Mouse (Mus musculus): ENCODE results near the gene Exoc4. TPM values are rescaled to one million over a fixed set of nuclear protein-coding genes. Genes with fewer than 3 reads are reported as not detected.

Gene Exoc4
- total and polyA plus RNA-seq, 2 experiments: 3.7 to 28.0 TPM

- Histone ChIP-seq H3K4me3 (ENCODE audit: insufficient read depth, low read depth, low read length) (no peak overlapping the region), H3K27me3 (ENCODE audit: control insufficient read depth, insufficient read depth, low read length) (no peaks in the 10 kb centered on the region), H3K36me3 (ENCODE audit: control insufficient read depth, insufficient read depth, low read length) (no peaks in the 10 kb centered on the region), H3K27ac (replicated peaks; ENCODE audit: insufficient read depth, low read depth, low read length) (no peak overlapping the region), H3K9ac (ENCODE audit: low read depth, low read length) (no peak overlapping the region), H3K4me1 (ENCODE audit: control insufficient read depth, insufficient read depth, low read length) (no peaks in the 10 kb centered on the region), H3K79me2 (ENCODE audit: control insufficient read depth, insufficient read depth, low read length) (no peaks in the 10 kb centered on the region)
- WGBS: 91% methylated on average over 3 of the region's 3 CpGs
- DNase-seq (ENCODE audit: extremely low read depth, low read depth, low spot score): no peak
- no peak for TF ChIP-seq POLR2A (IDR thresholded peaks at IDR 0.05; ENCODE audit: extremely low read depth, insufficient read depth, low read length)
- TF ChIP-seq CTCF (IDR thresholded peaks at IDR 0.05; ENCODE audit: low read depth, low read length): no peak
Observed at GRCm38 (mm10) chr6:33409586-33409985, 160.7 kb downstream of the Exoc4 start.

GRCm38 (mm10) chr6:33425007-33425406 is 176.1 kb downstream of the Exoc4 start:
- Histone ChIP-seq H3K27me3 (ENCODE audit: control insufficient read depth, insufficient read depth, low read length) (no peaks in the 10 kb centered on the region), H3K4me3 (ENCODE audit: insufficient read depth, low read depth, low read length) (no peak overlapping the region), H3K9ac (ENCODE audit: low read depth, low read length) (no peak overlapping the region), H3K27ac (replicated peaks; ENCODE audit: insufficient read depth, low read depth, low read length) (no peak overlapping the region), H3K4me1 (ENCODE audit: control insufficient read depth, insufficient read depth, low read length) (no peaks in the 10 kb centered on the region), H3K79me2 (ENCODE audit: control insufficient read depth, insufficient read depth, low read length) (no peaks in the 10 kb centered on the region), H3K36me3 (ENCODE audit: control insufficient read depth, insufficient read depth, low read length) (no peaks in the 10 kb centered on the region)
- no peak for DNase-seq (ENCODE audit: extremely low read depth, low read depth, low spot score)
- TF ChIP-seq CTCF (IDR thresholded peaks at IDR 0.05; ENCODE audit: low read depth, low read length): no peak
- TF ChIP-seq POLR2A (IDR thresholded peaks at IDR 0.05; ENCODE audit: extremely low read depth, insufficient read depth, low read length): no peak

GRCm38 (mm10) chr6:33431207-33431787 is 182.4 kb downstream of the Exoc4 start:
- Histone ChIP-seq H3K4me1 (ENCODE audit: control insufficient read depth, insufficient read depth, low read length) (no peaks in the 10 kb centered on the region), H3K27me3 (ENCODE audit: control insufficient read depth, insufficient read depth, low read length) (no peaks in the 10 kb centered on the region), H3K27ac (replicated peaks; ENCODE audit: insufficient read depth, low read depth, low read length) (no peak overlapping the region), H3K4me3 (ENCODE audit: insufficient read depth, low read depth, low read length) (no peak overlapping the region), H3K36me3 (ENCODE audit: control insufficient read depth, insufficient read depth, low read length) (no peaks in the 10 kb centered on the region), H3K79me2 (ENCODE audit: control insufficient read depth, insufficient read depth, low read length) (no peaks in the 10 kb centered on the region), H3K9ac (ENCODE audit: low read depth, low read length) (no peak overlapping the region)
- TF ChIP-seq CTCF (IDR thresholded peaks at IDR 0.05; ENCODE audit: low read depth, low read length) (no peak), POLR2A (IDR thresholded peaks at IDR 0.05; ENCODE audit: extremely low read depth, insufficient read depth, low read length) (no peak)
- 88% methylated on average over 4 of the region's 4 CpGs for WGBS
- DNase-seq (ENCODE audit: extremely low read depth, low read depth, low spot score): no peak

GRCm38 (mm10) chr6:33440508-33440907 is 191.6 kb downstream of the Exoc4 start:
- Histone ChIP-seq H3K4me1 (ENCODE audit: control insufficient read depth, insufficient read depth, low read length) (no peaks in the 10 kb centered on the region), H3K9ac (ENCODE audit: low read depth, low read length) (no peak overlapping the region), H3K79me2 (ENCODE audit: control insufficient read depth, insufficient read depth, low read length) (no peaks in the 10 kb centered on the region), H3K4me3 (ENCODE audit: insufficient read depth, low read depth, low read length) (no peak overlapping the region), H3K36me3 (ENCODE audit: control insufficient read depth, insufficient read depth, low read length) (peaks cover 5% of the 10 kb centered on the region; the same call in 1 of the 2 replicates), H3K27me3 (ENCODE audit: control insufficient read depth, insufficient read depth, low read length) (no peaks in the 10 kb centered on the region), H3K27ac (replicated peaks; ENCODE audit: insufficient read depth, low read depth, low read length) (no peak overlapping the region)
- TF ChIP-seq CTCF (IDR thresholded peaks at IDR 0.05; ENCODE audit: low read depth, low read length) (no peak), POLR2A (IDR thresholded peaks at IDR 0.05; ENCODE audit: extremely low read depth, insufficient read depth, low read length) (no peak)
- WGBS: 95% methylated on average over 1 of the region's 1 CpGs
- DNase-seq (ENCODE audit: extremely low read depth, low read depth, low spot score): no peak

GRCm38 (mm10) chr6:33453810-33454209 is 204.9 kb downstream of the Exoc4 start:
- Histone ChIP-seq H3K4me3 (ENCODE audit: insufficient read depth, low read depth, low read length) (no peak overlapping the region), H3K27me3 (ENCODE audit: control insufficient read depth, insufficient read depth, low read length) (no peaks in the 10 kb centered on the region), H3K27ac (replicated peaks; ENCODE audit: insufficient read depth, low read depth, low read length) (no peak overlapping the region), H3K9ac (ENCODE audit: low read depth, low read length) (no peak overlapping the region), H3K79me2 (ENCODE audit: control insufficient read depth, insufficient read depth, low read length) (no peaks in the 10 kb centered on the region), H3K4me1 (ENCODE audit: control insufficient read depth, insufficient read depth, low read length) (no peaks in the 10 kb centered on the region), H3K36me3 (ENCODE audit: control insufficient read depth, insufficient read depth, low read length) (no peaks in the 10 kb centered on the region)
- DNase-seq (ENCODE audit: extremely low read depth, low read depth, low spot score): no peak
- WGBS: 94% methylated on average over 2 of the region's 2 CpGs
- no peak for TF ChIP-seq POLR2A (IDR thresholded peaks at IDR 0.05; ENCODE audit: extremely low read depth, insufficient read depth, low read length)
- no peak for TF ChIP-seq CTCF (IDR thresholded peaks at IDR 0.05; ENCODE audit: low read depth, low read length)

- H3K36me3 ChIP-seq (ENCODE audit: control insufficient read depth, insufficient read depth, low read length): no peaks in the 10 kb centered on the region
- H3K27me3 ChIP-seq (ENCODE audit: control insufficient read depth, insufficient read depth, low read length): no peaks in the 10 kb centered on the region
- TF ChIP-seq POLR2A (IDR thresholded peaks at IDR 0.05; ENCODE audit: extremely low read depth, insufficient read depth, low read length): no peak
- 60% methylated on average over 2 of the region's 2 CpGs for WGBS
- no peak overlapping the region for H3K27ac ChIP-seq (replicated peaks; ENCODE audit: insufficient read depth, low read depth, low read length)
- H3K4me1 ChIP-seq (ENCODE audit: control insufficient read depth, insufficient read depth, low read length): no peaks in the 10 kb centered on the region
- no peak overlapping the region for H3K9ac ChIP-seq (ENCODE audit: low read depth, low read length)
- H3K79me2 ChIP-seq (ENCODE audit: control insufficient read depth, insufficient read depth, low read length): no peaks in the 10 kb centered on the region
- no peak overlapping the region for H3K4me3 ChIP-seq (ENCODE audit: insufficient read depth, low read depth, low read length)
- no peak for DNase-seq (ENCODE audit: extremely low read depth, low read depth, low spot score)
Observed at GRCm38 (mm10) chr6:33454354-33454753, 205.5 kb downstream of the Exoc4 start.

Measured in liver, adult 2 months (tissue).